Mouse (Mus musculus) intestine, embryonic 16.5 days (tissue): Measurements from ENCODE around the gene Mtor. TPM values are rescaled to one million over a fixed set of nuclear protein-coding genes. Genes with fewer than 3 reads are reported as not detected.

Experiments
- ATAC-seq: fragments of 200-750 bp; cut with Nextera tagmentation; 2 replicates; pipeline ENCODE4 v1.8.0; 2017; ENCODE audit warnings: moderate TSS enrichment, moderate library complexity
- H3K27ac ChIP-seq: fragments of 300-500 bp; sonication (generic); 2 replicates; pipeline ENCODE4 v1.5.1; 2014; ENCODE audit warnings: mild to moderate bottlenecking, low read length
- H3K27me3 ChIP-seq: fragments of 300-500 bp; sonication (generic); replicated peaks from 2 replicates; pipeline ENCODE4 v1.6.1; 2014; ENCODE audit warnings: low read length, control low read depth, mixed read lengths; ENCODE audit not compliant: control insufficient read depth, insufficient read depth
- H3K36me3 ChIP-seq: fragments of 300-500 bp; sonication (generic); 2 replicates; pipeline ENCODE4 v1.6.1; 2014; ENCODE audit warnings: low read length, control low read depth; ENCODE audit not compliant: control insufficient read depth, insufficient read depth
- H3K4me1 ChIP-seq: fragments of 300-500 bp; sonication (generic); 2 replicates; pipeline ENCODE4 v1.6.1; 2014; ENCODE audit warnings: low read length, control low read depth, mixed read lengths; ENCODE audit not compliant: control insufficient read depth, insufficient read depth
- H3K4me2 ChIP-seq: fragments of 300-500 bp; sonication (generic); 2 replicates; pipeline ENCODE4 v1.6.1; 2014; ENCODE audit warnings: low read depth, low read length, control low read depth
- H3K4me3 ChIP-seq: fragments of 300-500 bp; sonication (generic); 2 replicates; pipeline ENCODE4 v1.5.1; 2014; ENCODE audit warnings: mild to moderate bottlenecking, low read length
- H3K9ac ChIP-seq: fragments of 300-500 bp; sonication (generic); 2 replicates; pipeline ENCODE4 v1.6.1; 2014; ENCODE audit warnings: low read depth, low read length
- H3K9me3 ChIP-seq: fragments of 300-500 bp; sonication (generic); 2 replicates; pipeline ENCODE4 v1.6.1; 2016; ENCODE audit warnings: low read length, control low read depth; ENCODE audit not compliant: control insufficient read depth
- WGBS: fragments of 180-500 bp; shearing (Covaris S2); extraction: QIAGEN DNeasy Blood & Tissue Kit; methylation state at CpG from one replicate; pipeline ENCODE4 v1.1.7; 2014; 5-methylcytosine and 5-hydroxymethylcytosine counted together
- polyA plus RNA-seq: library from polyadenylated mRNA; unstranded; fragments of >200 nt; fragmentation: Nextera tagmentation; extraction: Ambion mirVana; gene quantifications from 2 replicates; pipeline ENCODE4 v1.2.1, GENCODE M21; 2015

The Mtor gene
- polyA plus RNA-seq, 1 experiment from 2014 or later = 10.9 TPM

GRCm38 (mm10) chr4:148426950-148427850, 21.2 kb upstream of the Mtor start:
- H3K27me3 ChIP-seq = no peaks in the 10 kb centered on the region
- no peaks in the 10 kb centered on the region for H3K36me3 ChIP-seq
- H3K4me3 ChIP-seq = no peak overlapping the region
- no peaks in the 10 kb centered on the region for H3K9me3 ChIP-seq
- 79% methylated on average over 10 of the region's 10 CpGs for WGBS
- no peaks in the 10 kb centered on the region for H3K4me1 ChIP-seq
- H3K27ac ChIP-seq = no peak overlapping the region
- no peak overlapping the region for H3K4me2 ChIP-seq
- H3K9ac ChIP-seq = no peak overlapping the region
- ATAC-seq = no peak

- Histone ChIP-seq H3K27ac (no peak overlapping the region), H3K9ac (no peak overlapping the region), H3K4me1 (no peaks in the 10 kb centered on the region), H3K27me3 (no peaks in the 10 kb centered on the region), H3K4me3 (no peak overlapping the region), H3K4me2 (no peak overlapping the region), H3K36me3 (peaks cover 1% of the 10 kb centered on the region; the same call in 1 of the 2 replicates), H3K9me3 (no peaks in the 10 kb centered on the region)
- no peak for ATAC-seq
- WGBS = 80% methylated on average over 5 of the region's 5 CpGs
Measured at GRCm38 (mm10) chr4:148428544-148428943, 19.9 kb upstream of the Mtor start.

DNA sequence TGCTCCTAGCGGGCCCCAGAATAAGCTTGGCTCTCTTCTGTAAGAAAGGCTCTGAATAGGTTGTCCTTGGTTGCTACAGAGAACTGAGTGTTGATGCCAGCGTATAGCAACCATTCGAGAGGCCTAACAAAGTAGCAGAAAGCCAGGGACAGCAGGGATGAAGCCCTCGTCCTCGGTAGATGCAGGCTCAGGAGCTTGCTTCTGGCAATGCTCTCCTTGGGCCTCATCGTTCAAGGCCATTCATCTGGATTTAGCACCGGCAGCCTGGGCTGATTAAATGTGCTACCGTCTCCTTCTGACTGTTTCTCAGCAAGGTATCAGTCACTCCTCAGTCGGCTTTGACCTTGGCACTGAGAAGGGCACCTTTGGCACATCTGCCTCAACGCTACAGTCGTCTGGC, 19.3 kb upstream of the Mtor start:
- H3K27me3 ChIP-seq = no peaks in the 10 kb centered on the region
- no peak overlapping the region for H3K27ac ChIP-seq
- no peaks in the 10 kb centered on the region for H3K4me1 ChIP-seq
- peaks cover 4% of the 10 kb centered on the region; the same call in 1 of the 2 replicates for H3K36me3 ChIP-seq
- 85% methylated on average over 11 of the region's 11 CpGs for WGBS
- no peak overlapping the region for H3K4me3 ChIP-seq
- no peak overlapping the region for H3K4me2 ChIP-seq
- no peak overlapping the region for H3K9ac ChIP-seq
- no peaks in the 10 kb centered on the region for H3K9me3 ChIP-seq
- no peak for ATAC-seq

GRCm38 (mm10) chr4:148429686-148430085, 18.7 kb upstream of the Mtor start:
- Histone ChIP-seq H3K4me1 (no peaks in the 10 kb centered on the region), H3K27me3 (no peaks in the 10 kb centered on the region), H3K4me2 (no peak overlapping the region), H3K4me3 (no peak overlapping the region), H3K9ac (no peak overlapping the region), H3K9me3 (no peaks in the 10 kb centered on the region), H3K36me3 (peaks cover 4% of the 10 kb centered on the region; the same call in 1 of the 2 replicates), H3K27ac (no peak overlapping the region)
- 0 out of 2 replicates have a peak, but pooled peaks have one; percentile 20 for ATAC-seq
- 30% methylated on average over 6 of the region's 6 CpGs for WGBS

- 78% methylated on average over 11 of the region's 11 CpGs for WGBS
- peaks cover 11% of the 10 kb centered on the region for H3K36me3 ChIP-seq
- H3K27ac ChIP-seq = no peak overlapping the region
- no peak overlapping the region for H3K4me3 ChIP-seq
- H3K9ac ChIP-seq = no peak overlapping the region
- H3K9me3 ChIP-seq = no peaks in the 10 kb centered on the region
- no peaks in the 10 kb centered on the region for H3K27me3 ChIP-seq
- H3K4me1 ChIP-seq = no peaks in the 10 kb centered on the region
- H3K4me2 ChIP-seq = no peak overlapping the region
- ATAC-seq = no peak
Measured at GRCm38 (mm10) chr4:148430880-148431519, 17.4 kb upstream of the Mtor start.

DNA sequence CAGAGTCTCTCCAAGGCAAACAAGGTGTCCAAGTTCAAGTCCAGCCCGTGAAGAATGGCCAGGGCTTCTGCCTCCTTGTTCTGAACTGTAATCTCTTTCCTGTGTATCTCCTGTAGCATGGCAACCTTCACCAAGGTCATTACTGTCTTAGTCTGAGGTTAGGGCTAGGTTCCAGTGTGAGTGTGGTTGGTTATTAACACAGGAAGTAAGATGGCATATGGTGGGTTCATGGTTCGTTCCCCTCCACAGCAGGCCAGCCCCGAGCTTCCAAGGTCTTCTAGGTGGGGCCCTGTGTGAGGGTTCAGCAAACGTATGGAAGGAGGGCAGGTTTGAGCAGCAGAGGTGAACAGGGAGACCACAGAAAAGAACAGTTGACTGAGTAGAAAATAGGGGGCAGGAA, 15.9 kb upstream of the Mtor start:
- WGBS = 76% methylated on average over 4 of the region's 4 CpGs
- no peak overlapping the region for H3K4me3 ChIP-seq
- no peak overlapping the region for H3K27ac ChIP-seq
- no peaks in the 10 kb centered on the region for H3K4me1 ChIP-seq
- no peak overlapping the region for H3K4me2 ChIP-seq
- H3K9ac ChIP-seq = no peak overlapping the region
- H3K36me3 ChIP-seq = peaks cover 13% of the 10 kb centered on the region
- 0 out of 2 replicates have a peak, but pooled peaks have one; percentile 12 for ATAC-seq
- H3K9me3 ChIP-seq = no peaks in the 10 kb centered on the region
- no peaks in the 10 kb centered on the region for H3K27me3 ChIP-seq

- Histone ChIP-seq H3K4me1 (no peaks in the 10 kb centered on the region), H3K4me3 (no peak overlapping the region), H3K9ac (no peak overlapping the region), H3K36me3 (peaks cover 13% of the 10 kb centered on the region), H3K27me3 (no peaks in the 10 kb centered on the region), H3K9me3 (no peaks in the 10 kb centered on the region), H3K27ac (no peak overlapping the region), H3K4me2 (no peak overlapping the region)
- 81% methylated on average over 18 of the region's 18 CpGs for WGBS
- peak; percentile 73 for ATAC-seq
Measured at GRCm38 (mm10) chr4:148433336-148433735, 15.1 kb upstream of the Mtor start.

- Histone ChIP-seq H3K9me3 (no peaks in the 10 kb centered on the region), H3K4me3 (no peak overlapping the region), H3K9ac (no peak overlapping the region), H3K27ac (no peak overlapping the region), H3K27me3 (no peaks in the 10 kb centered on the region), H3K4me1 (no peaks in the 10 kb centered on the region), H3K36me3 (peaks cover 13% of the 10 kb centered on the region), H3K4me2 (no peak overlapping the region)
- ATAC-seq = peak; percentile 42; the same call in 1 of the 2 replicates
- WGBS = 77% methylated on average over 5 of the region's 5 CpGs
Measured at GRCm38 (mm10) chr4:148433813-148434212, 14.6 kb upstream of the Mtor start.

DNA sequence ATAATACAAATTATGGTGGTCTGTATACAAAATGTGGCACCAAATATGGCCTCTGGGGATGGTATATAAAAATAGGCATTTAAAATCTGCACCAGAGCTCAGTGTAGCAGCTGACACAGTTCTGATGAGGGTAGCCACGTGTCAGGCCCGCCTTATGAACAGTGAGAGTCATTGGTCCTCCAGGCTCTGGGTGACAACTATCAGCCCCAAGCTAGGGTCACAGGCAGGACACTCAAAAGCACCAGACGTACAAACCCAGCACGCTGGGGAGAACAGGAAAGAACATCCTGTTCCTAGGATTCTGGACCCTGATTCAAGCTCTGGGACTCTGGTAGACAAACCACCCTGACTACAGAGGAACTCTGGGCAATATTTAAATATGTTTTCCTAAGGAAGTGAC, 13.9 kb upstream of the Mtor start:
- H3K4me2 ChIP-seq = no peak overlapping the region
- no peak overlapping the region for H3K4me3 ChIP-seq
- H3K27me3 ChIP-seq = no peaks in the 10 kb centered on the region
- no peak for ATAC-seq
- H3K9me3 ChIP-seq = no peaks in the 10 kb centered on the region
- no peak overlapping the region for H3K9ac ChIP-seq
- no peaks in the 10 kb centered on the region for H3K4me1 ChIP-seq
- 85% methylated on average over 4 of the region's 4 CpGs for WGBS
- no peak overlapping the region for H3K27ac ChIP-seq
- H3K36me3 ChIP-seq = peaks cover 13% of the 10 kb centered on the region
